ENCODE assay signal across 8 mouse cellular contexts in the genomic region with DNA sequence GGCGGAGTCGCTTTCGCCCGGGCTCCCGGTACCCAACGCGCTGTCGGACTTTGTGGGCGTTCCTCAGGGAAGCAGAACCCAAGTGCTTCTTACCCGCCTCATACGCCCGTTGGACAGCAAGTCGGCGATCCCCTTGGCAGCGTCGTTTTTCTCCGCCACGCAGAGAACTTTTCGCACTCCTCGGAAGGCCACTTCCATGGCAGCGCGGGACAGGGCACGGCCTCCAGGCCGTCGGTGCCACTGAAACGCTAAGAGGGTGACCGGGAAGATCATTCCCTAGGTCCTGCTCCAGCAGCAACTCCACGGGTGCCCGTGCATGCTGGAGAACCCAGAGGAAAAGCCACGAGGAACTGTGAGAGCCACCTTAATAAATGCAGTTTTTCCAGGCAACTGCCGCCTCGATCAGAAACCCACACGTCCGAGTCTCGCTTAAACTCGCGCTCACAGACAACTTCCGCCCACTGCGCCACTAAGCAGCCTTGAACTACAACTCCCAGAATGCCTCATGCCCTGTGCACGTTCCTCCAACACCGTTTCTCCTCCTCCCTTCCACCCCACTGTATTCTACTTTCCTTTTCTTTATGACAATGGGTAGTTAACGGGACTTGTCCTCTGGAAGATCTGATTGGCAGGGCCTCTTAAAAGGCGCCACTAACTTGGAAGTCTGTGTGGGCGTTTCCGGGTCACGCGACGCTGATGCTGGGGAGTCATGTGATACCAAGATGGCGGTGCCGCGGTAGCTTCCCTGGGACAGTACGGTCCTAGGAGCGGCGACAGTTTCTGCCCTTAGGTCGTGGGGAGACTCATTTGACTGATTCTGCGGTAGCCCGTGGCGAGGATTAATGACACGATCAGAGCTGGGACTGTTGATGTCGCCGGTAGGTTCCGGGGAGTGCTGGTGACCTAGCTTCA. TPM values are rescaled to one million over a fixed set of nuclear protein-coding genes. Genes with fewer than 3 reads are reported as not detected.
DNase-seq lines count a peak whose midpoint lies in the region; ATAC-seq lines count a peak whose summit lies in the region.

A gene (minus strand): TSS at position 537 of the 912 bp plus-strand sequence.
A gene (plus strand): TSS at position 696 of the 912 bp plus-strand sequence.

- H3K27ac ChIP-seq in lung, embryonic 16.5 days (ENCODE audit: low read length): peak within 1 kb of the TSS; percentile 89

- H3K4me1 ChIP-seq in lung, embryonic 16.5 days (replicated peaks; ENCODE audit: control insufficient read depth, insufficient read depth, low read length): peaks cover 59% of the 10 kb centered on the region

- WGBS in lung, embryonic 16.5 days: under 1% methylated on average over 62 of the region's 62 CpGs

- H3K9me3 ChIP-seq in lung, embryonic 16.5 days (ENCODE audit: control insufficient read depth, low read length): no peaks in the 10 kb centered on the region

- H3K4me2 ChIP-seq in lung, embryonic 16.5 days (ENCODE audit: low read depth, low read length): peak within 1 kb of the TSS; percentile 77

- no peaks in the 10 kb centered on the region for H3K36me3 ChIP-seq in lung, embryonic 16.5 days (ENCODE audit: control insufficient read depth, insufficient read depth, low read length)

- ATAC-seq in hematopoietic stem cell, adult 5-6 weeks (replicated peaks in 1 of 2; ENCODE audit: insufficient read depth in 1 of 2, low FRiP score in 2 of 2, low TSS enrichment in 1 of 2, low read depth in 1 of 2, poor library complexity in 2 of 2, severe bottlenecking in 2 of 2): peak; percentile 93
- ATAC-seq in lung, embryonic 16.5 days (ENCODE audit: low read depth): peak; percentile 97

- peak within 1 kb of the TSS; percentile 82 for H3K4me3 ChIP-seq in lung, embryonic 16.5 days (ENCODE audit: low read length)

- H3K27me3 ChIP-seq in lung, embryonic 16.5 days (ENCODE audit: control insufficient read depth, insufficient read depth, low read depth, low read length): no peaks in the 10 kb centered on the region

- DNase-seq in MEL-GATA-1-ER (ENCODE audit: extremely low read depth, low read depth): peak; percentile 97
- peak; percentile 81 for DNase-seq in cerebellum, adult 8-10 months
- DNase-seq in forelimb bud, embryonic 11.5 days (ENCODE audit: low read depth, low spot score): peak; percentile 89
- peak; percentile 90 for DNase-seq in layer of hippocampus, adult 9-10 months (ENCODE audit: low spot score)
- DNase-seq in ovary, postnatal 10 days (ENCODE audit: low spot score): peak; percentile 63
- DNase-seq in thymus, postnatal 10 days (ENCODE audit: low spot score in 2 of 2): peak; percentile 74 to 80

- peak within 1 kb of the TSS; percentile 85 for H3K9ac ChIP-seq in lung, embryonic 16.5 days (ENCODE audit: low read length)

RNA-seq across cellular contexts. Expression of the first gene that starts in this region (rescaled TPM):
- total RNA-seq in hematopoietic stem cell, adult 5-6 weeks (2017): 21.4 and 27.9 TPM in 2 replicates
- polyA plus RNA-seq in lung, embryonic 16.5 days (2015; fragmentation: Nextera tagmentation; extraction: Ambion mirVana): 13.9 and 17.3 TPM in 2 replicates

RNA-seq across cellular contexts. Expression of the second gene that starts in this region (rescaled TPM):
- total RNA-seq in hematopoietic stem cell, adult 5-6 weeks (2017): 16.1 and 19.8 TPM in 2 replicates
- 5.5 and 5.8 TPM in 2 replicates for polyA plus RNA-seq in lung, embryonic 16.5 days (2015; fragmentation: Nextera tagmentation; extraction: Ambion mirVana)

Comparison
In these comparisons a context has a peak if more than half of its experiments do, and no peak if none do; other contexts are left out.
1. Peak in every context shown above with its lines: DNase-seq, ATAC-seq, H3K4me3 ChIP-seq and H3K27ac ChIP-seq.